Mouse (Mus musculus) liver, embryonic 13.5 days (tissue): ENCODE results near the gene Elf2. TPM values are rescaled to one million over a fixed set of nuclear protein-coding genes. Genes with fewer than 3 reads are reported as not detected.

ENCODE experiments used
- ATAC-seq: fragments of 200-750 bp; cut with Nextera tagmentation; 2 replicates; pipeline ENCODE4 v1.8.0; 2017; ENCODE audit warnings: low read depth, mild to moderate bottlenecking, moderate number of reproducible peaks, moderate library complexity
- DNase-seq: peaks from one replicate; pipeline ENCODE4 v3.0.0; 2022
- H3K27ac ChIP-seq: fragments of 300-500 bp; sonication (generic); 2 replicates; pipeline ENCODE4 v1.5.1; 2015; ENCODE audit warnings: moderate library complexity, mild to moderate bottlenecking, inconsistent platforms
- H3K27me3 ChIP-seq: fragments of 300-500 bp; sonication (generic); 2 replicates; pipeline ENCODE4 v1.6.1; 2015; ENCODE audit warnings: mild to moderate bottlenecking, inconsistent platforms
- H3K36me3 ChIP-seq: fragments of 300-500 bp; sonication (generic); 2 replicates; pipeline ENCODE4 v1.6.1; 2015; ENCODE audit warnings: mild to moderate bottlenecking, inconsistent platforms
- H3K4me1 ChIP-seq: fragments of 300-500 bp; sonication (generic); replicated peaks from 2 replicates; pipeline ENCODE4 v1.6.1; 2015; ENCODE audit warnings: inconsistent platforms
- H3K4me2 ChIP-seq: fragments of 300-500 bp; sonication (generic); 2 replicates; pipeline ENCODE4 v1.6.1; 2015; ENCODE audit warnings: inconsistent platforms, mild to moderate bottlenecking, moderate library complexity
- H3K4me3 ChIP-seq: fragments of 300-500 bp; sonication (generic); replicated peaks from 2 replicates; pipeline ENCODE4 v1.5.1; 2015; ENCODE audit warnings: mild to moderate bottlenecking, inconsistent platforms
- H3K9ac ChIP-seq: fragments of 300-500 bp; sonication (generic); 2 replicates; pipeline ENCODE4 v1.6.1; 2015; ENCODE audit warnings: mild to moderate bottlenecking, inconsistent platforms
- H3K9me3 ChIP-seq: fragments of 300-500 bp; sonication (generic); replicated peaks from 2 replicates; pipeline ENCODE4 v1.6.1; 2016; ENCODE audit warnings: inconsistent platforms
- WGBS: fragments of 180-500 bp; shearing (Covaris S2); methylation state at CpG from one replicate; pipeline ENCODE4 v1.1.7; 2015; ENCODE audit not compliant: insufficient replicate concordance; 5-methylcytosine and 5-hydroxymethylcytosine counted together
- polyA plus RNA-seq: library from polyadenylated mRNA; unstranded; fragments of >200 nt; fragmentation: Nextera tagmentation; extraction: Ambion mirVana; gene quantifications from 2 replicates; pipeline ENCODE4 v1.2.1, GENCODE M21; 2015

The Elf2 gene
- polyA plus RNA-seq, 1 experiment from 2014 or later: 24.0 TPM

GRCm38 (mm10) chr3:51276421-51277111, 63.9 kb downstream of the Elf2 start:
- H3K27me3 ChIP-seq: no peaks in the 10 kb centered on the region
- ATAC-seq: peak; percentile 13
- peak overlapping the region; percentile 94 for H3K4me3 ChIP-seq
- WGBS: under 1% methylated on average over 78 of the region's 93 CpGs
- H3K36me3 ChIP-seq: 0 out of 2 replicates have a peak, but pooled peaks cover 3% of the 10 kb centered on the region
- peak overlapping the region; percentile 95 for H3K4me2 ChIP-seq
- no peaks in the 10 kb centered on the region for H3K9me3 ChIP-seq
- peaks cover 40% of the 10 kb centered on the region for H3K4me1 ChIP-seq
- H3K9ac ChIP-seq: peak overlapping the region; percentile 95
- DNase-seq: peak; percentile 38
- peak overlapping the region; percentile 96 for H3K27ac ChIP-seq

GRCm38 (mm10) chr3:51275956-51276398, 64.5 kb downstream of the Elf2 start:
- peak overlapping the region; percentile 96 for H3K27ac ChIP-seq
- WGBS: under 1% methylated on average over 33 of the region's 33 CpGs
- ATAC-seq (peak; percentile 94), DNase-seq (peak; percentile 95)
- H3K9ac ChIP-seq: peak overlapping the region; percentile 95
- peak overlapping the region; percentile 95 for H3K4me2 ChIP-seq
- H3K9me3 ChIP-seq: no peaks in the 10 kb centered on the region
- peak overlapping the region; percentile 94 for H3K4me3 ChIP-seq
- 0 out of 2 replicates have a peak, but pooled peaks cover 3% of the 10 kb centered on the region for H3K36me3 ChIP-seq
- H3K27me3 ChIP-seq: no peaks in the 10 kb centered on the region
- peaks cover 40% of the 10 kb centered on the region for H3K4me1 ChIP-seq

GRCm38 (mm10) chr3:51270069-51270817, 70.2 kb downstream of the Elf2 start:
- DNase-seq (no peak), ATAC-seq (no peak)
- Histone ChIP-seq H3K9ac (no peak overlapping the region), H3K4me1 (peaks cover 17% of the 10 kb centered on the region), H3K4me2 (no peak overlapping the region), H3K36me3 (peaks cover 15% of the 10 kb centered on the region), H3K27me3 (no peaks in the 10 kb centered on the region), H3K4me3 (no peak overlapping the region), H3K9me3 (no peaks in the 10 kb centered on the region), H3K27ac (no peak overlapping the region)
- WGBS: 65% methylated on average over 12 of the region's 12 CpGs

- no peak overlapping the region for H3K9ac ChIP-seq
- H3K9me3 ChIP-seq: no peaks in the 10 kb centered on the region
- H3K27ac ChIP-seq: no peak overlapping the region
- no peak for ATAC-seq
- DNase-seq: no peak
- 86% methylated on average over 12 of the region's 12 CpGs for WGBS
- no peaks in the 10 kb centered on the region for H3K27me3 ChIP-seq
- peaks cover 33% of the 10 kb centered on the region for H3K36me3 ChIP-seq
- no peak overlapping the region for H3K4me2 ChIP-seq
- H3K4me1 ChIP-seq: peaks cover 11% of the 10 kb centered on the region
- H3K4me3 ChIP-seq: no peak overlapping the region
These were observed 72.0 kb downstream of the Elf2 start for GRCm38 (mm10) chr3:51268434-51268833.

DNA sequence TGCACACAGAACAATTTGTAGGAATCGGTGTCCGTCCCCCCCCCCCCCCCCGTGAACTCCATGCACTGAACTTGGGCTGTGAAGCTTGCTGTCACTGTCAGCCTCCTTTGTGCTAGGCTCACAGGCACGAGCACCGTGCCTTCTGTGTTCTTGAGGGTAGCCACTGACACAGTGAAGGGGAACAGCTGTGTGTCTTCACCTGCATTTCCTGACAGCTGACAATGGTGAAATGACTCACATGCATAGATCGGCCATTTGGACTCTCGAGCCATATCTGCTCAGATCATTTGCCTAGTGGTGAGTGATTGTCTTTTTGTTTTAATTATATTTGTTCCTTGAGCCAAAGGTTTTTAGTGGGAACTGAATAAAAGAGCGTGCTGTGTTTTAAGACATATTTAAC, 77.5 kb downstream of the Elf2 start:
- ATAC-seq (no peak), DNase-seq (no peak)
- H3K4me1 ChIP-seq: no peaks in the 10 kb centered on the region
- H3K36me3 ChIP-seq: peaks cover 82% of the 10 kb centered on the region
- H3K27ac ChIP-seq: no peak overlapping the region
- H3K4me3 ChIP-seq: no peak overlapping the region
- H3K27me3 ChIP-seq: no peaks in the 10 kb centered on the region
- no peaks in the 10 kb centered on the region for H3K9me3 ChIP-seq
- no peak overlapping the region for H3K4me2 ChIP-seq
- WGBS: 88% methylated on average over 8 of the region's 8 CpGs
- no peak overlapping the region for H3K9ac ChIP-seq

DNA sequence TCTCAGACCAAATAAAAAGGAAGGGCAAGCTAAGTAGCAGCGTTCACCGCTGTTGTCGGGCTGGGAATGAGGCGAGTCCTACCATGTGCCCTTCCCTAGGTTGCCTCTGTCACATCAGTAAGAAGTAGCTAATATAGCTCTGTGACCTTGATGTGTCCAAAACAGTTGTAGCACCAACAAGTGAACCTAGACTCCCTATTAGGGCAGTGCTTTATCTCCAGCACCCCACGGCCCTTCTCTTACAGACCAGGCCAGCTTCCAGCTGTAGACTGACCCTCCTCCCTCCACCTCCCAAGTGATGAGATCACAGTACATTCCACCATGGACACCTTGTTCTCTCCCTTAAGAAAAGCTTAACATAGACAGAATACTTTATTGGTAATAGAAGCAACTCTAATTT, 82.4 kb downstream of the Elf2 start:
- H3K9ac ChIP-seq: no peak overlapping the region
- no peaks in the 10 kb centered on the region for H3K4me1 ChIP-seq
- no peaks in the 10 kb centered on the region for H3K27me3 ChIP-seq
- H3K4me2 ChIP-seq: no peak overlapping the region
- no peak for ATAC-seq
- H3K9me3 ChIP-seq: no peaks in the 10 kb centered on the region
- 87% methylated on average over 5 of the region's 5 CpGs for WGBS
- H3K4me3 ChIP-seq: no peak overlapping the region
- no peak for DNase-seq
- H3K36me3 ChIP-seq: peaks cover 96% of the 10 kb centered on the region
- H3K27ac ChIP-seq: no peak overlapping the region

DNA sequence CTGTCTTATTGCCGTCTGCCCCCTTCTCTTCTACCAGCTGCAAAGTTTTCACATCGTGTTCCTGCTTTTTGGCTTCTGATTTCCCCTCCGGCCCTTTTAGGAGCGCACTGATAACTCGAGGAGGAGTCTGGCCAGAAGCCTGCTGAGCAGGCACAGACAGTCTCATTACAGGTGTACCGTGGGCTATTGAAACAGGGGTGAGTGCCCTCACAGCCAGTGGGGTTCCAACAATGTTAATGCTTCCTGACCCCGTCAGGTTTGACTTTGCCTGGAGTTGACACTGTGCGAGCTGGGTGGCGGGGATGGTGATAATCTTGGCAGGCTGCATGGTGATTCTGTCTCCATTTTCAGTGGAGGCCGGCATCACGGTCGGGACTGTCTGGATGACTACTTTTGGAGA, 84.0 kb downstream of the Elf2 start:
- DNase-seq (no peak), ATAC-seq (no peak)
- Histone ChIP-seq H3K27me3 (no peaks in the 10 kb centered on the region), H3K9ac (no peak overlapping the region), H3K36me3 (peaks cover 96% of the 10 kb centered on the region), H3K27ac (no peak overlapping the region), H3K4me1 (no peaks in the 10 kb centered on the region), H3K9me3 (no peaks in the 10 kb centered on the region), H3K4me3 (no peak overlapping the region), H3K4me2 (no peak overlapping the region)
- 91% methylated on average over 12 of the region's 12 CpGs for WGBS

GRCm38 (mm10) chr3:51254784-51255183, 85.7 kb downstream of the Elf2 start:
- Histone ChIP-seq H3K4me1 (no peaks in the 10 kb centered on the region), H3K9me3 (no peaks in the 10 kb centered on the region), H3K27ac (no peak overlapping the region), H3K4me3 (no peak overlapping the region), H3K4me2 (no peak overlapping the region), H3K27me3 (no peaks in the 10 kb centered on the region), H3K36me3 (peaks cover 94% of the 10 kb centered on the region), H3K9ac (no peak overlapping the region)
- ATAC-seq (peak; percentile 21; the same call in 1 of the 2 replicates), DNase-seq (no peak)
- 81% methylated on average over 7 of the region's 7 CpGs for WGBS

GRCm38 (mm10) chr3:51252689-51253402, 87.6 kb downstream of the Elf2 start:
- Histone ChIP-seq H3K4me3 (no peak overlapping the region), H3K9ac (no peak overlapping the region), H3K9me3 (no peaks in the 10 kb centered on the region), H3K4me2 (no peak overlapping the region), H3K27ac (no peak overlapping the region), H3K36me3 (peaks cover 95% of the 10 kb centered on the region), H3K27me3 (no peaks in the 10 kb centered on the region), H3K4me1 (no peaks in the 10 kb centered on the region)
- DNase-seq (no peak), ATAC-seq (no peak)
- WGBS: 86% methylated on average over 12 of the region's 12 CpGs

DNA sequence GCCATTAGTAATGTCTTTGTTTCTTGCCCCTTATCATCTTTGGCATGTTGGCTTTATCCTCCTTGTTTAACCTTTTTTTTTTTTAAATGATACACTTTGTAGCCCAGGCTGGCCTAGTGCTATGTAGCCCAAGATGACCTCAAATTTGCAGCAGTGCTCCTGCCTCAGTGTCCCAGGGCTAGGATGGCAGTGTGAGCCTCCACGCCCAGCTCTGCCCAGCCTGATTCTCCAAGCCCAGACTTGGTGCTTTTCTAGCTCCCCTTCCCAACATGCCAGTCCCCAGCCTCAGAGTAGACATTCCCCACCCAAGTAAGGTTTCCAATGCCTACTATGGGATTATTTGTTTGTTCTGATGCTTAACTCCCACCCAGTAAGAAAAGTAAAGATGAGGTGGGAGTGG, 88.2 kb downstream of the Elf2 start:
- 94% methylated on average over 1 of the region's 1 CpGs for WGBS
- peaks cover 95% of the 10 kb centered on the region for H3K36me3 ChIP-seq

DNA sequence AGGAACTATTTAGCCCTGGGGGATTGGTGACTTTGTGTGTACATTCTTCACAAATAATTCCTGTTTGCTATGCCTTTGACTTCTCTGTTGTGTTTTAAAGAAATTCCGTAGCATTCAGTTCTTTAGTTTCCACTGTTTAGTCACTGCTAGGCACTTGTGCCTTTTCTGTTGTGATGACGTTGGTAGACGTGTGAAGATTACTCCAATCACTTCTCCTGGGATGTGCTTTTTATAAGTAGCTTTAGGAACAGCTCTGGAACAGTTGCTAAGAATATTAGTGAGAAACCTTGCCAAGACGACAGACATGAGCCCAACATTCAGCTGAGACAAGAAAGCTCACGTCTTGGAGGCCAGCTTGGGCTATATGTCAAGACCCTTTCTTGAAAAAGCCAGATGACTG, 89.4 kb downstream of the Elf2 start:
- H3K36me3 ChIP-seq: peaks cover 95% of the 10 kb centered on the region
- WGBS: 84% methylated on average over 5 of the region's 5 CpGs
- no peak overlapping the region for H3K27ac ChIP-seq
- no peak overlapping the region for H3K4me2 ChIP-seq
- H3K9me3 ChIP-seq: no peaks in the 10 kb centered on the region
- H3K4me3 ChIP-seq: no peak overlapping the region
- DNase-seq: no peak
- no peak overlapping the region for H3K9ac ChIP-seq
- no peak for ATAC-seq
- no peaks in the 10 kb centered on the region for H3K27me3 ChIP-seq
- no peaks in the 10 kb centered on the region for H3K4me1 ChIP-seq

More for the DNA sequence above, 88.2 kb downstream of the Elf2 start:
- Histone ChIP-seq H3K4me3 (no peak overlapping the region), H3K4me2 (no peak overlapping the region), H3K27ac (no peak overlapping the region), H3K9ac (no peak overlapping the region), H3K4me1 (no peaks in the 10 kb centered on the region), H3K27me3 (no peaks in the 10 kb centered on the region), H3K9me3 (no peaks in the 10 kb centered on the region)
- DNase-seq: no peak
- no peak for ATAC-seq
